Mouse (Mus musculus) induced T-regulatory cell, adult 2 months (primary cell): ENCODE data around the gene Mycbp2.

Experiments used
- DNase-seq: peaks from one replicate; pipeline ENCODE4 v3.0.0-alpha.2; 2012; ENCODE audit warnings: low read depth

The Mycbp2 gene

GRCm38 (mm10) chr14:103072731-103073130, 273.9 kb downstream of the Mycbp2 start:
- no peak for DNase-seq

DNA sequence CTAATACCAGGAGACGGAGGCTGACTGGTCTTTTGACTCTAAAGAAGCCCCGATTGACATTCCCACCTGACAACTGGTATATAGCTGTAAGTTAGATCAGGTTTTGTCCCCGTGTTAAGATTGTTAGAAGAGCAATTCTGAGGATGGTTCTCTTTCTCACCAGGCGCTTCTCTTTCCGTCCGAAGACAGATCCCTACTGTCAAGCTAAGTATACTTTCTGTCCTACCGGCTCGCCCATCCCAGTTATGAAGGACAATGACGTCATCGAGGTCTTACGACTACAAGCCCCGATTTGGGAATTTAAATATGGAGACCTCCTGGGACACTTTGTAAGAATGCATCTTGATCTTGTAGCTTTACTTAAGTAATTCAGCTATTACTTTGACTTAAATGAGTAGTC, 275.1 kb downstream of the Mycbp2 start:
- DNase-seq: no peak

GRCm38 (mm10) chr14:103070790-103071189, 275.8 kb downstream of the Mycbp2 start:
- DNase-seq: no peak

GRCm38 (mm10) chr14:103069864-103070611, 276.6 kb downstream of the Mycbp2 start, which contains the start of gene Cln5:
Cln5 (plus strand) TSS chr14:103070216.
- DNase-seq: peak; percentile 97

- DNase-seq: no peak
These were observed 277.1 kb downstream of the Mycbp2 start for GRCm38 (mm10) chr14:103069465-103069863.

DNA sequence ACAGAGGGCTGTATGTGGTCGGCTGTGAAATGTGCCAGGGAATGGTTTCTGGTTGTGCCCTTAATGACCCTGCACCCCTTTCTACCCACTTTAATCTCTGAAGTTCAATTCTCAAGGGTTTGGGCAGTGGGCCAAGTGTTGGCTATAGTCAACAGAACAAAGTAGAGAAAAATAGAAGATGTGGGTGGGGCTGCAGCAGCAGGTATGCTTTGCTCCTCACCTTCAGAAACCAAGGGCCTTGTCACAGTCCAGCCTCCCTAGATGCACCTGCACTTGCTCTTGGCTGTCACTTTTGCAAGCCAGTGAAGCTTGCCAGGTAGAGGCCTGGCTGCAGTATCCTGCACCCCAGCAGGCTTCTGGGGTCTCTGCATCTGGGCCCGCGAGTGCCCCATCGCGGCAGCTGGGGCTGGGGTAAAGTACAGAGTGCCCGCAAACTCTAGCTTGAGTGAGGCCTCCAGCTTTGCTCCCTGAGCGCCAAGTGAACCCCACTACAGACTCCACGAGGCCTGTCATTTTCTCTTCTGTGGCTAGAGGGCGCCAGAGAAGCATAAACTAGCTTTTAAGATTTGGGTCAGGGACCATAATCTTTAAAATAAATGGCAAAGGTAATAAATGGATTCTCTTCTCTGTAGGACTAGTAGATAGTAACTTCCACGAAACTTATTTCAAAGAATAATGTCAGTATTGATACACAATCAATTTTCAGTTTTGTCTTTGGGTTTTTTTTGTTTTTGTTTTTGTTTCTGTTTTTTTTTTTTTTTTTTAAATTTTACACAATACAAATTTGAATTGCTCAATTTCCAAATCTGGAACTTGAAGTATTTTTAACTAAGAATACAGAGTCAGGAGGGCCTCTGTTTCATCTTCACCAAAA, 281.1 kb downstream of the Mycbp2 start:
- DNase-seq: peak; percentile 92
